Mouse (Mus musculus) yolk sac, embryonic 10.5 days (tissue): ENCODE results near the gene Wbp1l.
A peak's percentile ranks its signal among the peaks of the same experiment; 100 is the strongest.
"Not testable (repeated sequence)": the region's sequence is repeated elsewhere in the genome, so short reads cannot be mapped to it uniquely, and the experiment has no call there.

Experiments used
- DNase-seq: peaks from one replicate; pipeline ENCODE4 v3.0.0-alpha.2; 2017; ENCODE audit warnings: low spot score

The Wbp1l gene

GRCm38 (mm10) chr19:46598720-46599252, at the start of gene Wbp1l:
Wbp1l (plus strand) TSS chr19:46599084.
- DNase-seq = peak; percentile 99

GRCm38 (mm10) chr19:46550385-46550784, 48.5 kb upstream of the Wbp1l start:
- DNase-seq = no peak

GRCm38 (mm10) chr19:46552496-46552895, 46.4 kb upstream of the Wbp1l start:
- DNase-seq = no peak

- peak; percentile 24 for DNase-seq
These were observed 45.3 kb upstream of the Wbp1l start for GRCm38 (mm10) chr19:46553541-46553955.

GRCm38 (mm10) chr19:46558009-46558408, 40.9 kb upstream of the Wbp1l start:
- DNase-seq = no peak

GRCm38 (mm10) chr19:46558631-46559030, 40.3 kb upstream of the Wbp1l start:
- no peak for DNase-seq

GRCm38 (mm10) chr19:46562132-46562531, 36.8 kb upstream of the Wbp1l start:
- no peak for DNase-seq

GRCm38 (mm10) chr19:46562581-46563515, 36.0 kb upstream of the Wbp1l start:
- no peak for DNase-seq

GRCm38 (mm10) chr19:46563603-46564002, 35.3 kb upstream of the Wbp1l start:
- no peak for DNase-seq

- no peak for DNase-seq
These were observed 34.8 kb upstream of the Wbp1l start for GRCm38 (mm10) chr19:46564043-46564462.

- not testable (repeated sequence) for DNase-seq
These were observed 27.5 kb upstream of the Wbp1l start for GRCm38 (mm10) chr19:46571211-46571877.

GRCm38 (mm10) chr19:46571878-46572244, 27.0 kb upstream of the Wbp1l start:
- no peak for DNase-seq

GRCm38 (mm10) chr19:46572548-46572947, 26.3 kb upstream of the Wbp1l start:
- no peak for DNase-seq

- peak; percentile 99 for DNase-seq
These were observed 25.6 kb upstream of the Wbp1l start, which contains the start of the genes Arl3 and Sfxn2 for GRCm38 (mm10) chr19:46572951-46573937. Arl3 (minus strand) TSS chr19:46573198. Sfxn2 (plus strand) TSS chr19:46573365.

- DNase-seq = no peak
These were observed 24.9 kb upstream of the Wbp1l start for GRCm38 (mm10) chr19:46573990-46574389.

GRCm38 (mm10) chr19:46575196-46575595, 23.7 kb upstream of the Wbp1l start:
- peak; percentile 75 for DNase-seq

- DNase-seq = peak; percentile 44
These were observed 10.9 kb upstream of the Wbp1l start for GRCm38 (mm10) chr19:46587823-46588508.

- DNase-seq = no peak
These were observed 7.3 kb upstream of the Wbp1l start for GRCm38 (mm10) chr19:46591575-46591974.

- no peak for DNase-seq
These were observed 6.0 kb upstream of the Wbp1l start for GRCm38 (mm10) chr19:46592751-46593439.

GRCm38 (mm10) chr19:46598187-46598586, 697 bp upstream of the Wbp1l start:
- no peak for DNase-seq
